Mouse (Mus musculus) olfactory bulb, adult 2 months (tissue): ENCODE measurements around the gene Dppa3. TPM values are rescaled to one million over a fixed set of nuclear protein-coding genes. Genes with fewer than 3 reads are reported as not detected.

Source experiments
- H3K27ac ChIP-seq: fragments of 200-500 bp; 2 replicates; pipeline ENCODE4 v1.5.1; 2012; ENCODE audit warnings: low read depth, low read length; ENCODE audit not compliant: insufficient read depth
- H3K4me1 ChIP-seq: fragments of 200-500 bp; 2 replicates; pipeline ENCODE4 v1.6.1; 2012; ENCODE audit warnings: low read length; ENCODE audit not compliant: control insufficient read depth, insufficient read depth
- H3K4me3 ChIP-seq: fragments of 200-500 bp; 2 replicates; pipeline ENCODE4 v1.5.1; 2012; ENCODE audit warnings: mild to moderate bottlenecking, low read depth, low read length, moderate library complexity; ENCODE audit not compliant: insufficient read depth
- CTCF ChIP-seq: fragments of 200-500 bp; IDR thresholded peaks from 2 replicates; pipeline ENCODE4 v1.5.1; 2012; ENCODE audit warnings: low read depth, mild to moderate bottlenecking, low read length, moderate library complexity; ENCODE audit not compliant: insufficient read depth
- POLR2A ChIP-seq: fragments of 200-500 bp; IDR thresholded peaks from 2 replicates; pipeline ENCODE4 v1.6.1; 2012; ENCODE audit warnings: mild to moderate bottlenecking, low read depth, low read length, moderate library complexity; ENCODE audit not compliant: insufficient read depth
- WGBS: fragments of 180-500 bp; shearing (Covaris S2); methylation state at CpG from one replicate; pipeline ENCODE4 v1.1.7; 2018; 5-methylcytosine and 5-hydroxymethylcytosine counted together
- polyA plus RNA-seq: library from polyadenylated mRNA; stranded (reverse); fragments of >200 nt; gene quantifications from 2 replicates; pipeline ENCODE4 v1.2.4, GENCODE M21; 2012; ENCODE audit warnings: low replicate concordance; ENCODE audit not compliant: missing spikeins, insufficient read depth, insufficient read length

Gene Dppa3
- polyA plus RNA-seq, 1 experiment = not detected

- WGBS = 90% methylated on average over 4 of the region's 4 CpGs
- no peak overlapping the region for H3K4me3 ChIP-seq
- TF ChIP-seq POLR2A = no peak
- TF ChIP-seq CTCF = no peak
- peaks cover 3% of the 10 kb centered on the region; the same call in 1 of the 2 replicates for H3K4me1 ChIP-seq
- no peak overlapping the region for H3K27ac ChIP-seq
These were observed 44.6 kb downstream of the Dppa3 start for GRCm38 (mm10) chr6:122670841-122671240.

- 66% methylated on average over 8 of the region's 8 CpGs for WGBS
- H3K4me1 ChIP-seq = peaks cover 3% of the 10 kb centered on the region; the same call in 1 of the 2 replicates
These were observed 46.5 kb downstream of the Dppa3 start for GRCm38 (mm10) chr6:122672746-122673145.

More at GRCm38 (mm10) chr6:122672746-122673145, 46.5 kb downstream of the Dppa3 start:
- Histone ChIP-seq H3K27ac (no peak overlapping the region), H3K4me3 (no peak overlapping the region)
- TF ChIP-seq POLR2A (no peak), CTCF (no peak)

Other genes with a start within 250 kb of the Dppa3 start
- not detected in 2 replicates for gene Rimklb, start 127.6 kb upstream of the Dppa3 start, polyA plus RNA-seq
- not detected in 2 replicates for gene Mfap5, start 120.6 kb upstream of the Dppa3 start, polyA plus RNA-seq
- not detected in 2 replicates for gene Aicda, start 72.6 kb upstream of the Dppa3 start, polyA plus RNA-seq
- not detected in 2 replicates for gene Apobec1, start 24.0 kb upstream of the Dppa3 start, polyA plus RNA-seq
- not detected in 2 replicates for gene Gdf3, start 16.3 kb upstream of the Dppa3 start, polyA plus RNA-seq
- not detected in 2 replicates for gene Nanog, start 81.1 kb downstream of the Dppa3 start, polyA plus RNA-seq
- gene Slc2a3, start 175.2 kb downstream of the Dppa3 start, polyA plus RNA-seq = not detected in 2 replicates
- not detected in 2 replicates for gene Foxj2, start 193.5 kb downstream of the Dppa3 start, polyA plus RNA-seq
- not detected in 2 replicates for gene C3ar1, start 229.8 kb downstream of the Dppa3 start, polyA plus RNA-seq
- not detected in 2 replicates for gene Necap1, start 248.1 kb downstream of the Dppa3 start, polyA plus RNA-seq